Mouse (Mus musculus) gastrocnemius, adult 18-20 months (tissue): ENCODE measurements around the gene Nr2f6. TPM values are rescaled to one million over a fixed set of nuclear protein-coding genes. Genes with fewer than 3 reads are reported as not detected.
A peak's percentile ranks its signal among the peaks of the same experiment; 100 is the strongest.

Experiments
- DNase-seq: peaks from one replicate; pipeline ENCODE4 v3.0.0; 2021; ENCODE audit warnings: low spot score
- long read RNA-seq, 2 experiments: library from polyadenylated mRNA; stranded (forward); transcript quantifications; one replicate each; pipeline ENCODE4 v2.0.0; 2021
- total RNA-seq, 2 experiments: library from RNA; stranded (reverse); gene quantifications; 2 replicates each; pipeline ENCODE4 v1.2.3; 2021

The Nr2f6 gene
- 10 to 100 TPM; 20.8 to 22.4 TPM for total RNA-seq
- long read RNA-seq, experiment 1, transcript Nr2f6-201 (4 exons, 2,218 nt): major isoform, 107 of 150 reads
- long read RNA-seq, experiment 1, partial matches to known transcripts: 4 of 150 reads
- long read RNA-seq, experiment 1, other reads (novel, unspliced or antisense): 39 of 150 reads
- long read RNA-seq, experiment 2, transcript Nr2f6-201 (4 exons, 2,218 nt): major isoform, 71 of 113 reads
- long read RNA-seq, experiment 2, partial matches to known transcripts: 2 of 113 reads
- long read RNA-seq, experiment 2, other reads (novel, unspliced or antisense): 40 of 113 reads

- DNase-seq: peak; percentile 52
Measured at GRCm38 (mm10) chr8:71381421-71381970, at the start of gene Nr2f6. Gene Nr2f6, minus strand, starts transcription at chr8:71381960.

DNA sequence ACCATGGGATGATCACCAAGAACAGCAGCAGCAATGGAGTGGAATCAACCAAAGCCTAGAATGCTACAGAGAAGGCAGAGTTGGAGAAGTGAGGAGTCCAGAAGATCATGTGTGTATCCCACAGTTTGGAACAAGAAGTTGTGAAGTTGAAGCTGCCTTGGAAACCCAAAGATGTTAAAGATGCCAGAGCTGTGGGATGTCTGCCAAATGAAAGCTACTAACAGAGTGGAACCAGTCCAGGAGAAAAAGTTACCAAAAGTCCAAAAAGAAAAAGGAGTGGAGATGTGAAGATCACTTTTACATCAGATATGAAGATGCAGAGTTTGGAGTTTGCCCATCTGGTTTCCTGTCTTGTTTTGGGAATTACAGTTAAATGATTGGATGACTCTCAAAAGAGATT lies 40.4 kb upstream of the Nr2f6 start:
- no peak for DNase-seq

GRCm38 (mm10) chr8:71411535-71412273 lies 29.9 kb upstream of the Nr2f6 start:
- no peak for DNase-seq

- DNase-seq: no peak
Measured at GRCm38 (mm10) chr8:71408231-71408630, 26.5 kb upstream of the Nr2f6 start.

DNA sequence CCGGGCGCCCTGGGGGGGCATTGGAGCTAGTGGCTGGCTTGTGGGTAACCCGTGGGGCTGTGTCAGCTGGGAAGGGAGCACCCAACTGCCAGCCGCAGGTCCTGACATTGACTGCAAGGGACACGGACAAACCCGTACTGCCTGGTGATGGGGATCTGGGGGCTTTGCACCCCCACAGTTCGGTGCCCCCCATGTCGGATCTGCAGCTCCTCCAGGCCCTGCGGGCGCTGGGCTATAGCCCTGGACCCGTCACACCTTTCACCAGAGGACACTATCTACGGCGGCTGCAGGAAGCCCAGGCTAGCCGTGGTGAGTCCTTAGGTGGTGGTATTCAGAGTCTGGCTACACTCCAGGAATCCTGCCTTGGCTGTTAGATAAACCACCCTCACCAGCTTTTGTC lies 25.7 kb upstream of the Nr2f6 start:
- DNase-seq: no peak

- peak; percentile 43 for DNase-seq
Measured at GRCm38 (mm10) chr8:71406099-71407015, 24.6 kb upstream of the Nr2f6 start.

DNA sequence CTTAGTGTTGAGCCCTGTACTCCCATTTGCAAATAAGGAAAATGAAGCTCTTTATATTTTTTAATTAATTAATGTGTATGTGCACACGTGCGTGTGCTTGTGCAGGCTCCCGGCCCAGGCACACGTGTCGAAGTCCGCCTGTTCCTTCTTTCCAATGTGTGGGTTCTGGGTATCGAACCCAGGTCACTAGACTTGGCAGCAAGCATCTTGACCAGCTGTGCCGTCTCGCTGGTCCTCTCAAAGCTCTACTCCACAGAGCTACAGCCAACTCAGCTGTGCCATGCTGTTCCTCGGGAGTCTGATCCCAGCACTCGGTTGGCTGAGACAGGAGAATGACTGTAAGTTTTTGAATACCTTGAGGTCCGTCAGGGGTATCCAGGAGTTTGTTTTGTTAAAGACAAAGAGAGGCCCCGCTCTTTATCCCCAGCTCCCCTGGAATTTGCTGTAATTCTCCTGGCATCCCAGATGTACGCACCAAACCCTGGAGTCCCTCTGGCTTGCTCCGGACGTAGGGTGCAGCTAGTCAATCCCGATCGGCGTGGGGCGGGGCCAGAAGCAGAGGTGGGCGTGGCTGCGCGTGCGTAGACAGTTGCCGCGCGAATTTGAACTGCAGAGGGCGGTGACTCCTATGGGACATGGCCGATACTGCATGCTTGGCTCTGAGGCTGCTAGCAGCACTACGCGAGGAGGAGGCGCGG lies 23.8 kb upstream of the Nr2f6 start, which contains the start of gene Ankle1:
TSS of gene Ankle1 (plus strand) at position 610 of the 698 bp plus-strand sequence.
- peak; percentile 96 for DNase-seq

- no peak for DNase-seq
Measured at GRCm38 (mm10) chr8:71404951-71405351, 23.2 kb upstream of the Nr2f6 start.

DNA sequence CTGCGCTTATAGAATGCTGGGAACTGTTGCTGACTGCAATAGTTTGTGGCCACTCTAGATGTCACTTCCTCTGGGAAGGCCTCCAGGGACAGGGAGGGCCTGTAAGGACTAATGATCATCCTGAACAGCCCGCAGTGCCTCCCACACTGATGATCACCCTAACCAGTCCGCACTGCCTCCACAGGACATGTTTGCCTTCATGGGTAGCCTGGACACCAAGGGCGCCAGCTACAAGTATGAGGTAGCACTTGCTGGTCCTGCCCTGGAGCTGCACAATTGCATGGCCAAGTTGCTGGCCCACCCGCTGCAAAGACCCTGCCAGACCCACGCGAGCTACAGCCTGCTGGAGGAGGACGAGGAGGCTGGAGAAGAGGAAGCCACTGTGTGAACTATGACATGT lies 22.3 kb upstream of the Nr2f6 start:
- DNase-seq: no peak

- DNase-seq: no peak
Measured at GRCm38 (mm10) chr8:71403107-71403885, 21.5 kb upstream of the Nr2f6 start.

GRCm38 (mm10) chr8:71402446-71402964 lies 20.7 kb upstream of the Nr2f6 start:
- no peak for DNase-seq

DNA sequence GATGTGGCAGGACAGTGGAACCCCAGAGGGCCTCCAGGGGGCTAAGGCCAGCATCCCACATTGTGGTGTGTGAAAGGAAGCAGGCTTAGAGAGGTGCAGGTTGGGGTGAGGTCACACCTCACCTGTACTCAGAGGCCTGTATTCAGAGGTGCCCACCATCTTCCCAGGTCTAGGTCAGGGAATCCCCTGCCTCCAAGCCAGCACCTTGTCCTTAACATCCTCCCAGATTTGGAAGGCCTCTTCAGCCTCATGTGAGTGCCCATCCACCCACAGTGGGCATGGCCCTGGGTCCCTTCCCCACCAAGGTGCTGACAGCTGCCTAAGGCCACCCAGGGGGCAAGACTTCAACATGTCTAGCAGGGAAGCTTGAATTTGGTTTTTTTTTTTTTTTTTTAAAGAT lies 19.7 kb upstream of the Nr2f6 start:
- no peak for DNase-seq

DNA sequence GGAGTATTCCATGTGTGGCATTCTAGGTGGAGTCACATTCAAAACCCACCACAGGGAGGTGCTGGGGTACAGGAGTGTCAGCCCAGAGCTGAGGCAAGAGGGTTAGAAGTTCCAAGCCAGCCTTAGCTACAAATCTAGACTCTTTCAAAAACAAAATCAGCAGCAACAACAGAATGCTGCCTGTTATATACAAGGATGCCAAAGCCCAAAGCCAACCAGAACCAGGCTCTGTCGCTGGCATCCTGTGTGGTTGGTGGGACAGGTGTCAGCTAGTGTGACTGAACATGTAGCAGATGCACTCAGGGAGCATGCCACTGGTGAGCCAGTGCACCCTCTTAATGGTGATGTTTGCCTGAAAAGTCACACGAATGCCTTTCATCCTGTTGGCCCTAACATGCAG lies 19.1 kb upstream of the Nr2f6 start:
- no peak for DNase-seq

GRCm38 (mm10) chr8:71397701-71398100 lies 15.9 kb upstream of the Nr2f6 start:
- DNase-seq: no peak

GRCm38 (mm10) chr8:71396639-71397305 lies 15.0 kb upstream of the Nr2f6 start, which contains the start of gene Babam1:
Gene Babam1, plus strand, starts transcription at chr8:71396861.
- DNase-seq: peak; percentile 95

GRCm38 (mm10) chr8:71395629-71396028 lies 13.9 kb upstream of the Nr2f6 start, which contains the start of gene Ushbp1:
Gene Ushbp1, minus strand, starts transcription at chr8:71395802.
- DNase-seq: no peak

- DNase-seq: no peak
Measured at GRCm38 (mm10) chr8:71395071-71395470, 13.3 kb upstream of the Nr2f6 start.

GRCm38 (mm10) chr8:71394481-71394880 lies 12.7 kb upstream of the Nr2f6 start:
- DNase-seq: no peak

- DNase-seq: no peak
Measured at GRCm38 (mm10) chr8:71392871-71393270, 11.1 kb upstream of the Nr2f6 start.
